In the genomic region with DNA sequence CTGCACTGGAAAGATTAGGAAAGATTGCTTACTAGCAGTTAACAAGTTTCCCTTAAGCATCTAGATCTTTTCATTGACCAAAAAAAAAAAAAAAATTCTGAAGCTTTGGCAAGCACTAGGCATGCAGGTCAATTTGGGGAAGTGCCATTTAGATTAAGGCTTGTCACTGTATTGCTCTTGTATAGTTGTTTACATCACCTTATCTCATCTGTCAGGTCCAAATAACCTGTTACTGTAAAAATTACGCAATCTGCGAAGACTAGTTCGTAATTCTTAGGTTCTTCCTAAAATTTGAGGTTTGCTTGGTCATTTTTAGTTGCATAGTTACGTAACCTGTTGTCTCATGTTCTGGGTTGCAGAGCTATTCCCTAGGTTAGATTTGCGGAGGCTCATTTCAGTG, we compare ENCODE assay signal across 9 mouse cellular contexts. TPM values are rescaled to one million over a fixed set of nuclear protein-coding genes. Genes with fewer than 3 reads are reported as not detected.
A peak's percentile ranks its signal among the peaks of the same experiment; 100 is the strongest.
DNase-seq lines count a peak whose midpoint lies in the region; ATAC-seq and TF ChIP-seq lines count a peak whose summit lies in the region.
"Had no signal": no experiment of that assay in that cellular context is flagged by ENCODE, and none has a peak within 500 bp of the region (broad histone marks: within the 10 kb centered on the region; RNA-seq: fewer than 3 reads in every experiment).

No protein-coding gene starts in this region.

- no peak for TF ChIP-seq CTCF in heart, postnatal 0 days (IDR thresholded peaks at IDR 0.05; ENCODE audit: low read depth)

- no peak for TF ChIP-seq EP300 in heart, postnatal 0 days (IDR thresholded peaks at IDR 0.05; ENCODE audit: low read depth)

- H3K4me2 ChIP-seq in heart, postnatal 0 days (ENCODE audit: low read depth, low read length) = no peak overlapping the region
- peak overlapping the region; percentile 53 for H3K4me2 ChIP-seq in hindbrain, embryonic 12.5 days (replicated peaks)
- H3K4me2 ChIP-seq in midbrain, embryonic 12.5 days (replicated peaks) = peak overlapping the region; percentile 58

- DNase-seq in heart, postnatal 0 days (ENCODE audit: low spot score) = no peak
- no peak for DNase-seq in heart, adult 11 months
- peak; percentile 36 for DNase-seq in c-Kit-negative CD71-positive TER-119-positive erythroid progenitor cells, embryonic 14.5 days (ENCODE audit: low read depth, low spot score)
- no peak for DNase-seq in right cerebral cortex, adult 18-20 months
- DNase-seq in kidney, adult 18-20 months = no peak
- DNase-seq in frontal cortex, postnatal 14 days (ENCODE audit: low spot score in 2 of 2) = no peak

- peak overlapping the region; percentile 66; the same call in 1 of the 2 replicates for H3K4me3 ChIP-seq in heart, postnatal 0 days (ENCODE audit: low read depth, low read length)
- no peak overlapping the region for H3K4me3 ChIP-seq in hindbrain, embryonic 12.5 days
- H3K4me3 ChIP-seq in midbrain, embryonic 12.5 days = 0 out of 2 replicates have a peak overlapping the region, but pooled peaks have one; percentile 75
- H3K4me3 ChIP-seq: layer of hippocampus, adult 2 months had no signal

- H3K9ac ChIP-seq in heart, postnatal 0 days (replicated peaks; ENCODE audit: low read depth, low read length) = no peak overlapping the region
- H3K9ac ChIP-seq in hindbrain, embryonic 12.5 days = 0 out of 2 replicates have a peak overlapping the region, but pooled peaks have one; percentile 45
- H3K9ac ChIP-seq in midbrain, embryonic 12.5 days (replicated peaks) = peak overlapping the region; percentile 82; the same call in 1 of the 2 replicates

- ATAC-seq in heart, postnatal 0 days (ENCODE audit: insufficient read depth, low read depth) = no peak
- no peak for ATAC-seq in hindbrain, embryonic 12.5 days (ENCODE audit: low FRiP score)
- ATAC-seq in midbrain, embryonic 12.5 days (ENCODE audit: low FRiP score, low read depth) = no peak

- H3K9me3 ChIP-seq in heart, postnatal 0 days (replicated peaks; ENCODE audit: control insufficient read depth, low read length) = no peaks in the 10 kb centered on the region
- no peaks in the 10 kb centered on the region for H3K9me3 ChIP-seq in hindbrain, embryonic 12.5 days (replicated peaks)
- H3K9me3 ChIP-seq in midbrain, embryonic 12.5 days = no peaks in the 10 kb centered on the region

- H3K27ac ChIP-seq in heart, postnatal 0 days (ENCODE audit: low read depth) = no peak overlapping the region
- no peak overlapping the region for H3K27ac ChIP-seq in hindbrain, embryonic 12.5 days
- no peak overlapping the region for H3K27ac ChIP-seq in midbrain, embryonic 12.5 days (replicated peaks)
- H3K27ac ChIP-seq: layer of hippocampus, adult 2 months had no signal

- H3K27me3 ChIP-seq in heart, postnatal 0 days (ENCODE audit: control insufficient read depth, insufficient read depth, low read length) = no peaks in the 10 kb centered on the region
- no peaks in the 10 kb centered on the region for H3K27me3 ChIP-seq in hindbrain, embryonic 12.5 days
- no peaks in the 10 kb centered on the region for H3K27me3 ChIP-seq in midbrain, embryonic 12.5 days

- H3K36me3 ChIP-seq in heart, postnatal 0 days (replicated peaks; ENCODE audit: control insufficient read depth, insufficient read depth, low read length) = peaks cover 13% of the 10 kb centered on the region
- H3K36me3 ChIP-seq in hindbrain, embryonic 12.5 days = peaks cover 10% of the 10 kb centered on the region
- H3K36me3 ChIP-seq in midbrain, embryonic 12.5 days = peaks cover 28% of the 10 kb centered on the region

- WGBS in heart, postnatal 0 days = 91% methylated on average over 5 of the region's 5 CpGs
- WGBS in hindbrain, embryonic 12.5 days = 96% methylated on average over 5 of the region's 5 CpGs
- WGBS in midbrain, embryonic 12.5 days = 99% methylated on average over 5 of the region's 5 CpGs

- no peaks in the 10 kb centered on the region for H3K4me1 ChIP-seq in heart, postnatal 0 days (ENCODE audit: control insufficient read depth, insufficient read depth)
- H3K4me1 ChIP-seq in hindbrain, embryonic 12.5 days = peaks cover 20% of the 10 kb centered on the region
- peaks cover 21% of the 10 kb centered on the region for H3K4me1 ChIP-seq in midbrain, embryonic 12.5 days

RNA-seq across cellular contexts. Expression of a gene that starts 2.1 kb away (rescaled TPM):
- 8.2 and 24.2 TPM in 2 replicates for total RNA-seq in heart, postnatal 0 days (2014; rRNA removed; ENCODE audit: low replicate concordance)
- 10.3 and 10.5 TPM in 2 replicates for polyA plus RNA-seq in heart, postnatal 0 days (2015; fragmentation: Nextera tagmentation; extraction: Ambion mirVana)
- 90.8 and 92.2 TPM in 2 replicates for polyA plus RNA-seq in hindbrain, embryonic 12.5 days (2016; fragmentation: Nextera tagmentation; extraction: Ambion mirVana)
- 114 and 117 TPM in 2 replicates for polyA plus RNA-seq in midbrain, embryonic 12.5 days (2016; fragmentation: Nextera tagmentation; extraction: Ambion mirVana)

RNA-seq across cellular contexts. Expression of a gene that starts 46.2 kb away (rescaled TPM):
- 19.7 and 25.8 TPM in 2 replicates for total RNA-seq in heart, postnatal 0 days (2014; rRNA removed; ENCODE audit: low replicate concordance)
- 14.4 and 17.2 TPM in 2 replicates for polyA plus RNA-seq in heart, postnatal 0 days (2015; fragmentation: Nextera tagmentation; extraction: Ambion mirVana)
- 14.7 and 16.2 TPM in 2 replicates for polyA plus RNA-seq in hindbrain, embryonic 12.5 days (2016; fragmentation: Nextera tagmentation; extraction: Ambion mirVana)
- polyA plus RNA-seq in midbrain, embryonic 12.5 days (2016; fragmentation: Nextera tagmentation; extraction: Ambion mirVana) = 15.8 and 17.5 TPM in 2 replicates
